Mouse (Mus musculus): Measurements from ENCODE around the gene Mrps11. TPM values are rescaled to one million over a fixed set of nuclear protein-coding genes. Genes with fewer than 3 reads are reported as not detected.

Mrps11 gene
- 72.4 and 86.8 TPM in 2 replicates for polyA plus RNA-seq (2021; fragmentation: Nextera tagmentation)
- long read RNA-seq, experiment 1, transcript Mrps11-205 (6 exons, 825 nt), result minor isoform, 6 of 48 reads
- long read RNA-seq, experiment 1, transcript Mrps11-201 (6 exons, 1,056 nt), result major isoform, 30 of 48 reads
- long read RNA-seq, experiment 1, partial matches to known transcripts, result 1 of 48 reads
- long read RNA-seq, experiment 1, other reads (novel, unspliced or antisense), result 6 of 48 reads
- long read RNA-seq, experiment 2, transcript Mrps11-201 (6 exons, 1,056 nt), result major isoform, 54 of 70 reads
- long read RNA-seq, experiment 2, transcript Mrps11-205 (6 exons, 825 nt), result minor isoform, 10 of 70 reads
- long read RNA-seq, experiment 2, partial matches to known transcripts, result 4 of 70 reads
- long read RNA-seq, experiment 2, other reads (novel, unspliced or antisense), result 2 of 70 reads

GRCm38 (mm10) chr7:78782639-78783581 lies at the start of gene Mrps11, which contains the start of gene Mrpl46:
Gene Mrps11 (plus strand): TSS chr7:78783119.
Gene Mrpl46 (minus strand): TSS chr7:78783531.

GRCm38 (mm10) chr7:78737614-78738210 lies 45.2 kb upstream of the Mrps11 start, which contains the start of gene Ntrk3:
Gene Ntrk3 (minus strand): TSS chr7:78738012.

Other genes starting within 250 kb of the Mrps11 start
- gene Ntrk3, start 45.1 kb upstream of the Mrps11 start, polyA plus RNA-seq (2021; fragmentation: Nextera tagmentation), result 19.3 and 20.3 TPM in 2 replicates
- gene Mrpl46, start 412 bp downstream of the Mrps11 start, polyA plus RNA-seq (2021; fragmentation: Nextera tagmentation), result 67.5 and 76.7 TPM in 2 replicates
- 1.4 and 2.4 TPM in 2 replicates for gene Det1, start 64.1 kb downstream of the Mrps11 start, polyA plus RNA-seq (2021; fragmentation: Nextera tagmentation)
- gene Aen, start 112.7 kb downstream of the Mrps11 start, polyA plus RNA-seq (2021; fragmentation: Nextera tagmentation), result 22.5 and 22.8 TPM in 2 replicates
- gene Isg20, start 130.3 kb downstream of the Mrps11 start, polyA plus RNA-seq (2021; fragmentation: Nextera tagmentation), result 0.83 and 1.3 TPM in 2 replicates